Mouse (Mus musculus): ENCODE data around the gene Tmem87a.

The Tmem87a gene

GRCm38 (mm10) chr2:120403986-120404822 is at the start of gene Tmem87a:
TSS of gene Tmem87a (minus strand) at chr2:120404113.
- DNase-seq (ENCODE audit: low spot score in 2 of 2), result peak; percentile 97 to 98

- DNase-seq (ENCODE audit: low spot score in 2 of 2), result no peak
Observed at GRCm38 (mm10) chr2:120452600-120452999, 48.7 kb upstream of the Tmem87a start.

GRCm38 (mm10) chr2:120450724-120451123 is 46.8 kb upstream of the Tmem87a start:
- DNase-seq (ENCODE audit: low spot score in 2 of 2), result no peak

- no peak for DNase-seq (ENCODE audit: low spot score in 2 of 2)
Observed at GRCm38 (mm10) chr2:120447306-120447705, 43.4 kb upstream of the Tmem87a start.

- no peak for DNase-seq (ENCODE audit: low spot score in 2 of 2)
Observed at GRCm38 (mm10) chr2:120446373-120446772, 42.5 kb upstream of the Tmem87a start.

GRCm38 (mm10) chr2:120444486-120444885 is 40.6 kb upstream of the Tmem87a start:
- no peak for DNase-seq (ENCODE audit: low spot score in 2 of 2)

- no peak for DNase-seq (ENCODE audit: low spot score in 2 of 2)
Observed at GRCm38 (mm10) chr2:120424386-120424785, 20.5 kb upstream of the Tmem87a start.

- peak; percentile 21 to 55 for DNase-seq (ENCODE audit: low spot score in 2 of 2)
Observed at GRCm38 (mm10) chr2:120414738-120415414, 11.0 kb upstream of the Tmem87a start.

- DNase-seq (ENCODE audit: low spot score in 2 of 2), result peak in 1 of 2 experiments; percentile 10
Observed at GRCm38 (mm10) chr2:120414113-120414512, 10.2 kb upstream of the Tmem87a start.

GRCm38 (mm10) chr2:120411096-120411628 is 7.2 kb upstream of the Tmem87a start:
- DNase-seq (ENCODE audit: low spot score in 2 of 2), result no peak

GRCm38 (mm10) chr2:120404823-120405765 is 1.2 kb upstream of the Tmem87a start:
- no peak for DNase-seq (ENCODE audit: low spot score in 2 of 2)

GRCm38 (mm10) chr2:120403653-120403985 is 294 bp downstream of the Tmem87a start, which contains the start of gene Ganc:
TSS of gene Ganc (plus strand) at chr2:120403896.
- DNase-seq (ENCODE audit: low spot score in 2 of 2), result no peak

- DNase-seq (ENCODE audit: low spot score in 2 of 2), result no peak
Observed at GRCm38 (mm10) chr2:120402813-120403212, 1.1 kb downstream of the Tmem87a start.

GRCm38 (mm10) chr2:120397951-120398350 is 6.0 kb downstream of the Tmem87a start:
- DNase-seq (ENCODE audit: low spot score in 2 of 2), result no peak

- no peak for DNase-seq (ENCODE audit: low spot score in 2 of 2)
Observed at GRCm38 (mm10) chr2:120392406-120392805, 11.5 kb downstream of the Tmem87a start.

GRCm38 (mm10) chr2:120390934-120391333 is 13.0 kb downstream of the Tmem87a start:
- DNase-seq (ENCODE audit: low spot score in 2 of 2), result no peak

GRCm38 (mm10) chr2:120389376-120389775 is 14.5 kb downstream of the Tmem87a start:
- DNase-seq (ENCODE audit: low spot score in 2 of 2), result no peak

GRCm38 (mm10) chr2:120387291-120387690 is 16.6 kb downstream of the Tmem87a start:
- no peak for DNase-seq (ENCODE audit: low spot score in 2 of 2)

- DNase-seq (ENCODE audit: low spot score in 2 of 2), result no peak
Observed at GRCm38 (mm10) chr2:120386264-120386663, 17.6 kb downstream of the Tmem87a start.

- DNase-seq (ENCODE audit: low spot score in 2 of 2), result no peak
Observed at GRCm38 (mm10) chr2:120373858-120374257, 30.1 kb downstream of the Tmem87a start.

- DNase-seq (ENCODE audit: low spot score in 2 of 2), result no peak
Observed at GRCm38 (mm10) chr2:120367416-120368207, 36.3 kb downstream of the Tmem87a start.

Data from frontal cortex, postnatal 36 days (tissue).